Mouse (Mus musculus): Measurements from ENCODE around the gene Myt1l.

The Myt1l gene

DNA sequence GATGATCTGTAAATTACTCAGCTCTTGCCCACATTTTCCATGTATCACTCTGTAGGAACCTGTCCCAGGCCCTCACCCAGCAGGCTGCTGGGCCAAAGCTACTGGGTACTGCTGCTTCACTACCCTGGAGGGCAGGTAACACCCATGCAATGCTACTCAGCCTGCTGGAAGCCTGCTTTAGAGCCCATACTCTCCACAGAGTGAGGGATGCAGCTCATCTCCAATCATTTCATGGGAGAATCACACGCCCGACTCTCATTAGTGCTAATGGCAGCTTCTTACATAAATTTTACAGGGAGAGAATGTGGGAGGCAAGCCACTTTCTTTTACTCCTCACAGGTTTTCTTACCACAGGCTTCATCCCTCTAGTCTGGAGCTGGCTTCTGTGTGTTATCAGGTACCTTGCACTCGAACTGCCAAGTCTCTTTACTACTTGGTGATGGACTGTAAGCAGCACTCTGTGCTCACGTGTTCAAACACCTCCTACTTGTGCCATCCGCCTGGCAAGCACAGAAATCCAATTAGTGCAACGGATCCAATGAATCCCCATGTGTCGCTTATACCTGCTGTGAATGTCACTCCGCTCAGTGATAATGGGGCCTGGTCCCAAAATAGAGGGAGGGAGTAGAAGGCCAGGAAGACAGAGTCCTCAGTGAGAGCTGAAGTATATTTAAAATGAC is 212.3 kb downstream of the Myt1l start:
- no peak for DNase-seq

DNA sequence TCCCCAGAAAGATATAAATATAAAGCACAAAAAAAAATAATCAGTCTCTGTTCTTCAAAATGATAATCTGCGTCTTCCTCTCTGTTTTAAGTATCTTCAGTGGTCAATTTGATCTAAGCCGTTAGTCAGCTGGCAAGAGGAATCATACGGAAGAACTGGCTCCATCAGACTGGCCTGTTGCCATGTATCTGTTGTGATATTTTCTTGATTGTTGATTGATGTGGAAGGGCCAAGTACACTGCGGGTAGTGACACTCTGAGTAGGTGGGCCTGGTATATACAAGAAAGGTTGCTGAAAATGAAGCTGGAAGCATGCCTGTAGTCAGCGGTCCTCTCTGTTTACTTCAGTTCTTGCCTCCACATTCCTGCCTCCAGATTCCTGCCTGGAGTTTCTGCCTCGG is 213.0 kb downstream of the Myt1l start:
- no peak for DNase-seq

- DNase-seq, result no peak
Observed at GRCm38 (mm10) chr12:29750604-29751128, 222.5 kb downstream of the Myt1l start.

- DNase-seq, result no peak
Observed at GRCm38 (mm10) chr12:29755086-29755871, 227.1 kb downstream of the Myt1l start.

- no peak for DNase-seq
Observed at GRCm38 (mm10) chr12:29755872-29756265, 227.7 kb downstream of the Myt1l start.

- no peak for DNase-seq
Observed at GRCm38 (mm10) chr12:29760611-29761010, 232.4 kb downstream of the Myt1l start.

GRCm38 (mm10) chr12:29766158-29766557 is 238.0 kb downstream of the Myt1l start:
- DNase-seq, result no peak

DNA sequence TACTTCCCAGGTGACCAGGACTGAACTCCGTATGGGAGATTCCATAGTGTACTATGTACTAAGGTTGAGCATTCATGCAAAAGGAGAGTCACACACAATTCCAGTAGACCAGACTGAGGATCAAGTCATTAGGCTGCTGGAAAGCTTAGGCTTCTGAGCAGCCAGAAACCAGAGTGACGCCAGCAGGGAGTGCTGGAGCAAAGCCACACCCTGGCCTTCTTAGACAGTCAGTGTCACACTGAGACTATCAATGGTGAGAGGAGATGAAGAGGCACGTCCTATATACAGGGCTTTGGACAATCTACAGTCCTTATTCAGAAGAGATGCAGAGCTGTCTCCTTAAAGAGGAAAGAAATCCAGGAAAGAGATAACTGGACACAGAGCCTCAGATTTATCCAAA is 243.6 kb downstream of the Myt1l start:
- DNase-seq, result no peak

GRCm38 (mm10) chr12:29772401-29772800 is 244.2 kb downstream of the Myt1l start:
- no peak for DNase-seq

DNA sequence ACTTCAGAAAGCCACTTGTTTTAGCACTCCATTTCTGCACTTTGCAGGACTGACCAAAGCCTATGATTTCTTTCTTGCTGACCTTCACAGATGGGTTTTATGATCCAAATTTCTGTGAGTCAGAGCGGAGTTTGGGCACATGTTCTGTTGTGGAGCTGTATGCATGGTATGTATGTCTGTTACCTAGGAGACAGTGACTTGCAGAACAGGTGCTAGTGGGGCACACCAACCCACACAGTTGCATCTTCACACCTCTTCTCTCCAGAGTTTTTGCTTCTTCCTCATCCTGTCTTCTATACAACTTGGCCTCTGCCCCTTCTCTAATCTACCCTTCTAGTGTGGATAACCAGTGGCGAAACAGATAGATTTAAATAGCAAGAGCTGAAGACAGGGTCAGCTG is 250.7 kb downstream of the Myt1l start:
- DNase-seq, result no peak

- no peak for DNase-seq
Observed at GRCm38 (mm10) chr12:29789319-29790050, 261.3 kb downstream of the Myt1l start.

DNA sequence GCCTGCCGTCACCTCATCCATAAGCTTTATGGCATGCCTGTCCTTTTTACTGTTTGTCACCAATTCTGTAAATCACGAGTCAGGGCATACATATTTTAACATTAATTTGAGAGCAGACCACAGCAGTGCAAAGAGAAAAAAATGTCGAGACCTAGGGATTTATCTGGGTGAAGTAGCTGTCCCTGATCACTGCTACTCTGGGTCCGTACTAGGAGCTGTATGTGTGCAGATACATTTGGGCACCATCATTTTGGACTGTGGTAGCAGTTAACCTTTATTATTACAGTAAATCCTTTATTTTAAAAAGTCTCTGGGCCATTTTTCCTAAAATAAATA is 261.8 kb downstream of the Myt1l start:
- no peak for DNase-seq

GRCm38 (mm10) chr12:29792998-29793397 is 264.8 kb downstream of the Myt1l start:
- no peak for DNase-seq

- DNase-seq, result no peak
Observed at GRCm38 (mm10) chr12:29795107-29795673, 267.0 kb downstream of the Myt1l start.

DNA sequence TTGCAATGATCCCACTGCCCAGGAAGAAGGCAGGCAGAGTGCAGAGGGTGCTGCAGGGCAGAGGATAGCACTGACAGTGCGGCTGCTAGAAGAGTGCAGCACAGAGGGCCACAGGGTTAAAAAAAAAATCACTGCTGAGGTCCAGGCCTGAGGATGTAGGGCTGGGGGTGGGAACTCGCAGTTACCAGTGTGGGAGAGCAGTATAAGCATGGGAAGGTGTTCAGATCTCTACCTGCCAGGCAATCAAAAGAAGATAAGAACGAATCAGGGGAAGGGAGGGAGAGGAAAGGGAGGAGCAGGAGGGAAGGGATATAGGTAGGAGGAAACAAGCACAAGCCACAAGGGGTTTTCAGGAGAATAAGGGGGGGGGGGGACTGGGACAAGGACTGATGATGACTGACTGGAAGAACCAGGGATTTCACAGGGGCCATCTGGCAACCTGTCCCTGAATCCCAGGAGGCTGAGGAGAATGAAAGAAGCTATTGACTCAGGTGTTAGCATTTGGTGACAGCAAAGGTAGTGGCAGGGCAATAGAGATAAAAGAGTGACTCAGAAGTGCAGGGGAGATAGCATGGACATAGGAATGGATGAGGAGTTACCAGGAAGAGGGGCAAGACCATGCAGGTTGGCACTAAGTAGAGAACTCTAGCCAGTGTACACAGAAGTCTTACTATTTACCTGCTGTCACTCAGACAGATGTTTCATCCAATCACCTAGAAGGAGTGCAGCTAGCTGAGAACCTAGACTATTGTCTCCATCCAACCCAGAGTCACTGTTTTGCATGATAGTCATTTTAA is 270.6 kb downstream of the Myt1l start:
- DNase-seq, result no peak

DNA sequence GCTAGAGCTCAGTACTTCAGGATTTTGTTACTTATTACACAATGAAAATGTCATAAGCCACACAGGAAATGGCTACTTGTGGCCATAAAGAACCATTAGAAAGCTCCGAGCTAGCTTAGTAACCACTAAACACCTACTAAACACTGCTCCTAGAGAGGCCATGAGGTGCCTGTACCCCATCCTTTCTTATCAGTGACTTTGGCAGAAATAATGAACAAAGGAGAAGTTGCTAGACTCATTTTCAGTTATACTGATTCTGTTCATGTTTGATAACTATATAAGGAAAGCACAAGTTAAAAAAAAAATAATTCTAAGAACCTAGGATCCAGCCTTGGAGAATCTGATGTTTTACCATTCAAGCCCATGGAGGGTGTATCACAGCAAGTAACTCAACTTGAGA is 278.2 kb downstream of the Myt1l start:
- no peak for DNase-seq

GRCm38 (mm10) chr12:29809569-29810185 is 281.5 kb downstream of the Myt1l start:
- DNase-seq, result no peak

- DNase-seq, result no peak
Observed at GRCm38 (mm10) chr12:29815466-29815865, 287.3 kb downstream of the Myt1l start.

DNA sequence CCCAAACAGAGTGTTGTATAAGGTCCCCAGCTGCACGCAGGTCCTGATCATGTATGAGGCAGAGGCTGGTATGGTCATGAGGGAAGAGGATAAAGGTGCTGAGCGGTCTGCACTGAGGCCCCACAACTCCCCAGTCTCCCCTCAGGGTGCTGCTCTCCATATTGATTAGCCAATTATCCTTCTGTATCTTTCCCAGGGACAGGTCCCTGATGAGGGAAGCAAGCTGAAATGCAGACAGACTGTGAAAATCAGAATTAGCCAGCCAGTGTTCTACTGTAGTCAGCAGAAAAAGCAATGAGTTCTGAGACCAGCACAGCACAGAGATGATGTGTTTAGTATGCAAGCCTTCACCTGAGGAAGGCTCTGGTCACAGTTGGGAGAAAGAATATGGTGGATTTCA is 287.9 kb downstream of the Myt1l start:
- no peak for DNase-seq

GRCm38 (mm10) chr12:29816761-29817160 is 288.6 kb downstream of the Myt1l start:
- DNase-seq, result no peak

GRCm38 (mm10) chr12:29822216-29822615 is 294.0 kb downstream of the Myt1l start:
- no peak for DNase-seq
